Mouse (Mus musculus): ENCODE measurements at regions not wholly inside any gene's neighbourhood (a gene's known extent, or its start where the extent isn't known, plus 50 kb on each side); places are given as distances from the start of the nearest gene placed in this dataset.

GRCm38 (mm10) chr4:127552456-127553225 is 194.7 kb upstream of the Gjb5 start:
- no peak for TF ChIP-seq CTCF (IDR thresholded peaks at IDR 0.05; ENCODE audit: low read depth)
- no peak for TF ChIP-seq EP300 (IDR thresholded peaks at IDR 0.05; ENCODE audit: low read depth)
